Mouse (Mus musculus) large intestine, adult 2 months (tissue): ENCODE results near the gene 0610037L13Rik. TPM values are rescaled to one million over a fixed set of nuclear protein-coding genes. Genes with fewer than 3 reads are reported as not detected.

Experiments used
- DNase-seq: peaks from one replicate; pipeline ENCODE4 v3.0.0-alpha.2; 2012; ENCODE audit warnings: low read depth, low spot score
- WGBS: fragments of 180-500 bp; shearing (Covaris S2); methylation state at CpG from one replicate; pipeline ENCODE4 v1.1.7; 2018; 5-methylcytosine and 5-hydroxymethylcytosine counted together
- polyA plus RNA-seq: library from polyadenylated mRNA; depleted of rRNA; stranded (reverse); fragments of >200 nt; gene quantifications from 2 replicates; pipeline ENCODE4 v1.2.3, GENCODE M21; 2012; rRNA removed

The 0610037L13Rik gene
- 24.4 and 27.5 TPM in 2 replicates for polyA plus RNA-seq

DNA sequence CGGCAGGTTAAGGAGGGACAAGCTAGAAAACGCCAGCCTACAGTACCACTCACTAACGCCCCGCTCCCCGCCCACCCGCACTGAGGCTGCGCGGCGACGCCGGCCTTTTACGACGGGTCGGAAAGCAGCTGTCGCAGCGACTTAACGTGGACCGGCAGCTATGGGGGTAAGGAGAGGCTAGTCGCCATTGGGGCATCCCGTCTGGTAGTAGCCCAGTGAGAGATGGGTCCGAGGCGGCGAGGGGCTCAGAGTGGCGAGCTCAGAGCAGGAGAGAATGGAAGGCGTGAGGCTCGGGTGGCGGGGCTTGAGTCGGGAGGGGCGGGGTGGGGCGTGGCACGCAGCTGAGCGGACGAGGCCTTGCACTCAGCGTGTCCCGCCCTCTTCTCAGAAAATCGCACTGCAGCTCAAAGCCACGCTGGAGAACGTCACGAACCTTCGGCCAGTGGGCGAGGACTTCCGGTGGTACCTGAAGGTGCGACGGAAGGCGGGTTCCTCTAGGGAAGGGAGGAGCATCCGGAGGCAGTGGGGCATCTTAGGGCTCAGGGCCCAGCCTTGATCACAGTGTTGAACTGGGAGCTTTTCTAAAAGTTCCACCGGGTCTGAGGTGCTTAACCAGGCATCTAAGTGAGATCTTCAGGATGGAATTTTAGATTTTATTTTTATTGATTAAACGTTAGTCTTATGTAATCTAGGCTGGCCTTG, at the start of gene 0610037L13Rik:
Gene 0610037L13Rik (plus strand): TSS at position 83 of the 702 bp plus-strand sequence.
- under 1% methylated on average over 48 of the region's 48 CpGs for WGBS
- DNase-seq: peak; percentile 90

DNA sequence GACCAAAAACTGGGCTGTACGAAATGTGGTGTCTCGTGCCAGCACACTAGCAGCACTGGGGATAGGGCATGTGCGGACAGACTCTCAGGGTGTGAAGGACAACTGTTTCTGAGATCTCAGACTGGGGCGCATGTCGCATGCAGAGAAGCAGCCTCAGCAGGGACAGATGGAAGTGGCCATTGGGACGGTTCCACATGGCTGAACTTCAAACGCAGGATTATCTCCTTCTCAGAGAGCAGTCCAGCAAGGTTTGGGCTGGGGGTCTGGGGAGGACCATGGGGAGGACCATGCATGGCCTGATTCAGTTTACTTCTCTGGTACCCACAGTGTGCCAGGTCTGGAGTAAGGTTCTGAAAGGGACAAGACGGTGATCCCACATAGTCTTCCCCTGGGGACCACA, 45.9 kb upstream of the 0610037L13Rik start:
- 93% methylated on average over 8 of the region's 8 CpGs for WGBS
- no peak for DNase-seq

DNA sequence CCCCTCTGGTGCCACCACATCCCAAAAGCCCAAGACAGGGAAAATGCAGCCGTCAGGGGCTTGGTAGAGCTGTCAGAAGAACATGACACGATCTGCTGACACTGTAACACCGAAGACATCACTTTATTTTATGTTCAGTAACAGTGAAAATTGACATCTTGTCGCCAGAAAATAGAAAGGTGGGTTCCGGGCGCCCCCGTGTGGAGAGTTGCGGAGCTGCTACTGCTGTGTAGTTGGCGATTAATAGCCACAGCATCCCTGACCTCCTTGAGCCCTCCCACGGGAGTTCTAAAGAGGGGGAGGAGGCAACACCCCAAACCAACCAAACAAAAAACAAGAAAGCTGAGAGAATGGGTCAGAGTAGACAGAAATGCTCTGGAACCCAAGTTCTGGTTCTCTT, 44.6 kb upstream of the 0610037L13Rik start:
- DNase-seq: peak; percentile 7
- WGBS: 3% methylated on average over 10 of the region's 10 CpGs

DNA sequence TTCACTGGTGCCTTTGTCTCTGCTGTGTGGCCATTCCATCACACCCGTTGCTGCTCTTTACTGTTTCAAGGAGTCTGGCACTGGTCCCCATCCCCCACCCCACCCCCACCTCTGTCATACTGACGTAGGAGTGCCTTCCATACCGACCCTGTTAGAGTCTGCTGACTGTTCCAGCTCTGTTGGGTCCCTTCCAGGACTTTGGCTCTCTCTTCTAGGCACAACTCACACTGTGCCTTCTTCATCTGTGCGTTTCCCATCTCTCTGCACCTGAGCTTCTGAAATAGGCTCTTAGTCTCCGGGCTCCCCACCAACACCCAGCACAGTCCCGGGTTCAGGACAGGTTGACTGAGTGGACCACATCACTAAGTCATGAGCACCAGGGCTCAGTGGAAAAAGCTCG, 42.8 kb upstream of the 0610037L13Rik start:
- DNase-seq: no peak
- 74% methylated on average over 7 of the region's 7 CpGs for WGBS

DNA sequence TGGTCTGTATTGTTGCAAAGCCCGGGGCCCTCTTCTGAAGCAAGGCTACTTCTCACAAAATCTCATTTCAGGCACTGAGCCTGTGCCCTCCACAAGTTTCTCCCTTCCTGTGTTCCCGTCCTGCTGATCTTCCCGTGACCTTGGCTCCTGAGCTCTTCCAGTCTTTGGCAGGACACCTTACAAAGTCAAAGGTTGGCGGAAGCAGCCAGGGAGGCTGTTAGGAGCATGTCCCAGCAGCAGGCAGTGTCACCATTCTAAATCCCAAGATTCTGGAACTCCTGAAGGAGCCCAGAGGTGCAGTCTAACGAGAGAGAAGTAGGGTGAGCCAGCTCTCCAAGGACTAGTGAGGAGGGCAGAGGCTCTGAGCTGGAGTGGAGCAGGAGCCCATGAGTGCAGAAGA, 41.1 kb upstream of the 0610037L13Rik start:
- WGBS: 82% methylated on average over 5 of the region's 5 CpGs

DNA sequence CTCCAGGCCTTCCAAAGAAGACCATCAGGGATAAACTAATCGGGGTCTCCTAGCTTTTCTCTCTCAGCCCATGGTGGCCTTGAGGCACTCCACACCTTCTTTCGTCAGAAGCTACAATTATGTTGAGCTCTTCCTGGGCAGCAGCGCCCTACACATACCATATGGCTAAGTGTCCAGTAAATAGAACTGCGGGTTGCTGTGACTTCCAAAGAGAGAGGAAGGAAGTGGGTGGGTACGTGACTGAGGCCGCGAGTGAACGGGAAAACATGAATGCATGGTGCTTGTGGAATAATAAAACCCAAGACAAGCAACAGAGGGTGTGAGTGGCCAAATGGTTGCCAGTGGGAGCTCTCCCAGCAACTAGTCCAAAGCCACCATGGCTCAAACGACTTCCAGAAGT, 40.0 kb upstream of the 0610037L13Rik start:
- 71% methylated on average over 9 of the region's 9 CpGs for WGBS
- no peak for DNase-seq

More for the DNA sequence above, 41.1 kb upstream of the 0610037L13Rik start:
- no peak for DNase-seq

DNA sequence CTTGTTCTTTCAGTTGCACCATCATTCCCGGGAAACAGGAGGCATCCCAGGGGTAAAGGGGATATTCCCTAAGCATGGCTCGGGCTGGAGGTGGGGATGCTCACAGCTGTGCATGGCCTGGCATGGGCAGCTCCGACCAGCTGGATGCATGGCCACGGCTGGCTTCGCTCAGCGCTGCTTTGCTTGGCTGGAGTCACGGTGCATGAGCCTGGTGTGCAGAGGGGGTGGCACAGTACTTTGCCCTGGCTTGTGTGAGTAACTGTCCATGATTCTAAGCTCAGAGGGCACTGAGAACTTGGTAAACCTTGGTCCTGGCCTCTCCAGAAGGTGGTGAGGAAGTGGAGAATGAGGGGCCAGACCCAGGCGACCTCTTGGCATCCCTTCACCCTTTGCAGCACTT, 39.5 kb upstream of the 0610037L13Rik start:
- no peak for DNase-seq
- WGBS: 89% methylated on average over 8 of the region's 8 CpGs

DNA sequence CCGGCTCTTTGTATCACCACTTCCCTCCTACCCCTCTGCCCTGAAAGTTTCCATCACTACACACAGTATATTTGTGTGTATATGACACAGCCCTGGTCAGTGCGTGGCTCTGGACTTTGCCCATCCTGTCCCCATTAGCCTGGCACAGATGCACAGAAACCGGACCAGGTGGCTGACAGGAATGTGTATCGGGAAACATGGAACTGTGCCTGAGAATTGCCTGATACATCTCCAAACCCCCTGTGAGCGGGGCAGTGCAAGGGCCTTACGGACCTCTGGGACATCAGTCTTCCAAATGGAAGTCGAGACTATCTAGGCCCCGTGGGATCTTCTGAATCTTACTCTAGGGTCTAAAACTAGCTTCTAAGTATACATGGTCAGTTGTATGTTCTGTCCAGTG, 36.3 kb upstream of the 0610037L13Rik start:
- DNase-seq: no peak
- WGBS: 66% methylated on average over 8 of the region's 8 CpGs

DNA sequence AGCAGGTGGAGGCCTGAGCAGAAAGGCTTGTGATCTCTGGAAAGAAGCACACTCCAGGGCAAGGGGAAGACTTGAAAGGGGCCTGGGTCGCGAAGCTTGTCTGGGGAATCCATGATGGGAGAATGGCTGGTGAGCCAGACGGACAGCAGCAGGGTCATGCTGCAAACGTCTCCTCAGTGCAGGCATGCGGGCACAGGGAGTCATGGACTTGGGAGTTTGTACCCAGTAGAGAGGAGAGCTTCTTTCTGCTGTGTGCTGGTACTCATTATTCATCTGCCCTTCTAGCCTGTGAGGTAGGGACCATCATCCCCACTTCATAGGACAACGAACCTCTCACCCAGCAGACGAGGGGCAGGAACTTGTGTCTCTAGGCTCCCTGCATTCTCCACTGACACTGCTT, 35.8 kb upstream of the 0610037L13Rik start:
- WGBS: 93% methylated on average over 7 of the region's 7 CpGs
- DNase-seq: no peak

DNA sequence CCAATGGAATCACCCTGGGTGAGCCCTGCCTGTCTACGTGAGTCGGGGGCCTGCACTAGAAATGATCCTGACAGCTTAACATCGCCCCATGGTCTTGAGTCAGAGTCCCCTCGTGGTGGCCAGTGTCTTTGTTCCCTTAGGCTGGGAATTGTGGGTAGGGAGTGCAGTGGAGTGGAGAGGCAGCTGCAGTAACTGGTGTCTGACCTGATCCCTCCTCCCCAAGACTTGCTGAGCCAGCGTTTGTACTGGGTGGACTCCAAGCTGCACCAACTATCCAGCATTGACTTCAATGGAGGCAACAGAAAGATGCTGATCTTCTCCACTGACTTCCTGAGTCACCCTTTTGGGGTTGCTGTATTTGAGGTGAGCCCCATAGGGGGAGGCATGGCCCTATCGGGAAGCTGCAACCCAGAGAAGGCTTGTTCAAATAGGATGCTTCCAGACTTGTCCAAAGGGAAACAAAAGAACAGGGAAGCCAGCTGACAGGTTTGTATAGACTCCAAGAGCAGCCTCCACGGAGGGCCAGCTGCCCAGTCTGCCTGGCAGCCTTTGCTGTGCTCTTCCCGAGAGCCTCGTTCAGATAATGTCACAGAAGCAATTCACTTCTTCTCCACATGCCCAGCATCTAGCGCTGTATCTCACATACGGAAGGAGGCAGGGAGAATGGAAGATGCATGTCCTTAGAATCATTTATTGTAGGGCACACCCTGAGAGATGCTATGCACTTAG, 32.5 kb upstream of the 0610037L13Rik start:
- WGBS: 76% methylated on average over 11 of the region's 11 CpGs
- DNase-seq: no peak

DNA sequence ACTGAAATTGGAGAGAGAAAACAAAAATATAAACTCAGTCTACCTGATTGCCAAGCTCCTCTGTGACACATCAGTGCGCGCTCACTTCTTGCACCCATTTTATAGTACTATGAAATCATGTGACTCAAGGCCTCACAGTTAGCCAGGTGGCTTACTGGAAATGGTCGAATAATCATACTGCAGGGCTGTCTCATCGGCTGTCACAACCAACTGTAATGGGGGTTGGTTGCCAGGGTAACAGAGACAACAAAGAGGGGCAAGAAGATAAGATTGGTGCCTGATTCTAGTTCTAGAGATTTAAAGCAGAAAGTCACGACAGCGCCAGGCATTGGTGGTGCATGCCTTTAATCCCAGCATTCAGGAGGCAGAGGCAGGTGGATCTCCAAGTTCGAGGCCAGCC, 30.6 kb upstream of the 0610037L13Rik start:
- DNase-seq: no peak
- WGBS: 83% methylated on average over 7 of the region's 7 CpGs

DNA sequence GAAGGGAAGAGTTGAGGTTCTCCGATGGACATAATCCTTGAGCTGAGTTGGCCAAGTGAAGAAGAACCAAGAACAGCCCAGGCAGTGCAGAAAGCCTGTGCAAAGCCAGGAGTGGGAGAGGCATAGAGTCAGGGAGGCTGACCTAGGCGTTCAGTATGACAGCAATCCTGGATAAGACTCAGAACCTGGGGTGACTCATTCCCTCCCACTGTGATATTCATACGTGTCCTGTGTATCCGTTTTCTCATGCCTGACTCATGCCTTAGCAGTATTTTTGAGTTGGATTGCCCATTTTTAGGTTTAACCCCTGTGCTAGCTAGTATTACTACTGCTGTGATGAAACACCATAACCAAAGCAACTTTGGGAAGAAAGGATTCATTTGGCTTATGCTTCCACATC, 24.7 kb upstream of the 0610037L13Rik start:
- no peak for DNase-seq
- WGBS: 86% methylated on average over 4 of the region's 4 CpGs

DNA sequence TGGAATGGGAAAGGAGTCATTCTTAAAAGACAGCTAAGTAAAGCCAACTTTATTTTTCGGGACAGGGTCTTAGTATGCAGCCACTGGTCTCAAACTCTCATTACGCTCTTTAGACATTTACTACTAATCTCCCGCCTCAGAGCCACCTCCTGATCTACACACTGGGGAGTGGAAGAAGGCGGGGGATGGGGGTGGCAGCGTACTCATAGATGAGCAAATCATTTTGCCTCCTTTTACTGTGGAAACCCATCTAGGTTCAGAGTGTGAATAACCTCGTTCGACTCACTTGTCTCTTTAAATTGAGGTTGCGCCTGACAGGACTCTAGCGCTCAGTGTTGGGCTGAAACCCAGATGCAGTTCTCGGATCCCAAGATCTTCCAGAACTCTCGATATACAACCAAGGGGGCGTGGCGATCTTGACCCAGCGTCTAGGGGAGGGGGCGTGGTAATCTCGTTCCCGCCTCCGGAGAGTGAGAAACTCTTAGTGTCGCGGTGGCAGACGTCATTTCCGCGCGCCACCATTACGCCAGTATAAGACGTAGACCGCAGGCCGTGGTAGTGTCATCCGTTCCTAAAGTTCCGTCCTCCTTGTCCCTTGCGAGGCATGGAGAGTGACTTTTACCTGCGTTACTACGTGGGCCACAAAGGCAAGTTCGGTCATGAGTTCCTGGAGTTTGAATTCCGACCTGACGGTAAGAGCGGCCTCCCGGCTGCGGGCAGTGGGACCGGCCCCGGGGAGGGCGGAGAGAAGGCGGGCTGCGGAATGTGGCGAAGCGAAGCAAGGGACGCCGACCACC, 10.2 kb upstream of the 0610037L13Rik start, which contains the start of gene Magoh:
Gene Magoh (plus strand): TSS at position 502 of the 797 bp plus-strand sequence.
- 1% methylated on average over 48 of the region's 48 CpGs for WGBS
- peak; percentile 98 for DNase-seq

DNA sequence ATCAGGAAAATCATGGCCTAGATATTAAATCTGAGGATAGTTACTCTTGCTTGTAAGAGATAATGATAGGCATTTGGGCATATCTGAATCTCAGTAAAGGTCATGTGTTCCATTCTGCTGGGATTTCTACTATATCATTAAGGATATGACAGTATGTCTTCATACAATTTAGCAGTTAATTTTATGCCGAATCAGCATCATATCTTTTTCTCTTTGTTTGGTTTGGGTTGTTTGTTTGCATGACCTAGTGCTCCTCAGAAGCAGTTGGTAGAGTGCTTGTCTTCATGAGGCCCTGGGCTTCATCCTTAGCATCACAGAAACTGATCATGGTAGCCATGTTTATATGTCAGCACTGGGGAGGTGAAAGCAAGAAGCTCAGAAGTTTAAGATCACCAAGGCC, 8.0 kb upstream of the 0610037L13Rik start:
- 87% methylated on average over 1 of the region's 1 CpGs for WGBS

DNA sequence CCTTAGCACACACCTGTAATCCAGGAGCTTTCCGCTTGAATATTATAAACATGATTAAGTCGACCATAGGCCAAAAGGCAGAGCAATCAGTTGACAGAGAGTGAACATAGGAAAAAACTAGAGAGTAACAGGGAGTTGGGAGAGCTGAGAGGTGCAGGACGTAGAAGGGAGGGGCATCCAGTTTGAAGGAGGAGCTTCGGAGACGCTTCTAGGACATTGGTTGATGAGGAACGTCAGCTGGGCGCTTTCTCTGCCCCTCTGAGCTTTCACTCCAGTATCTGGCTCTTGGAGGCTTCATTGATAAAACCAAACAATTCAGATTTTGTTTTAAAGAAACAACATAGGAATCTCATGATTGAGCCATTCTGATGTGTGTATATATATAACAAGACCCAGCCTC, 3.2 kb upstream of the 0610037L13Rik start:
- 83% methylated on average over 7 of the region's 7 CpGs for WGBS
- DNase-seq: no peak

More for the DNA sequence above, 8.0 kb upstream of the 0610037L13Rik start:
- DNase-seq: no peak

DNA sequence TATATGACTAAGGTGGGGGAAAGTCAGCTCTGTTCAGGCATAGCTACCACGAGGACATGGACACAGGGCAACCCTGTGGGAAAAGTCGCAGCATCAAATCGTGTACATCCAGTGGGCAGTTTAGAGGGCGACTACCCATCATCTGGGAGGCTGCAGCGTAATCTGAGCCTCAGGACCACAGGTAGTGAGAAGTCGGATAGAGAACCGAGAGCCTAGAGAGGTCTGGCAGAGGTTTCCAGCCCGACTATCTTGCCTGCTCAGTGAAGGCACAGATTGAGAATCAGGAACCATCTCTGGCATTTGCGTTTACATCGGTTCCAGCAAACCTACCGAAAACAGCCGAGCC, 255 bp upstream of the 0610037L13Rik start:
- DNase-seq: no peak
- WGBS: 1% methylated on average over 12 of the region's 12 CpGs

DNA sequence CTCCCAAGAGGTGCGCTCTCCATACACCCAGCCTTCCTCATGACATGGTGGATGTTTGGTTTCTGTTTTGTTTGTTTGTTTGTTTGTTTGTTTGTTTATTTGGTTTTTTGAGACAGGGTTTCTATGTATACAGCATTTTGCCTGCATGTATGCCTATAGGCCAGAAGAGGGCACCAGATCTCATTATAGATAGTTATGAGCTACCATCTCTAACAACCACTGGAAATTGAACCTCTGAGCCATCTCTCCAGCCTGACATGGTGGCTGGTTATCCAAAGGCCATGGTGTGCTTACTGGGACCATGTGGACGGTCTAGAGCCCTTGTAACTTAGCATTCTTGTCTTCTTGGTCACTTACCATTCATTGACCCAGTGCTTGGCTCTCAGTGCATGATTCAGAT, 3.0 kb downstream of the 0610037L13Rik start:
- WGBS: 80% methylated on average over 2 of the region's 2 CpGs
- DNase-seq: no peak

DNA sequence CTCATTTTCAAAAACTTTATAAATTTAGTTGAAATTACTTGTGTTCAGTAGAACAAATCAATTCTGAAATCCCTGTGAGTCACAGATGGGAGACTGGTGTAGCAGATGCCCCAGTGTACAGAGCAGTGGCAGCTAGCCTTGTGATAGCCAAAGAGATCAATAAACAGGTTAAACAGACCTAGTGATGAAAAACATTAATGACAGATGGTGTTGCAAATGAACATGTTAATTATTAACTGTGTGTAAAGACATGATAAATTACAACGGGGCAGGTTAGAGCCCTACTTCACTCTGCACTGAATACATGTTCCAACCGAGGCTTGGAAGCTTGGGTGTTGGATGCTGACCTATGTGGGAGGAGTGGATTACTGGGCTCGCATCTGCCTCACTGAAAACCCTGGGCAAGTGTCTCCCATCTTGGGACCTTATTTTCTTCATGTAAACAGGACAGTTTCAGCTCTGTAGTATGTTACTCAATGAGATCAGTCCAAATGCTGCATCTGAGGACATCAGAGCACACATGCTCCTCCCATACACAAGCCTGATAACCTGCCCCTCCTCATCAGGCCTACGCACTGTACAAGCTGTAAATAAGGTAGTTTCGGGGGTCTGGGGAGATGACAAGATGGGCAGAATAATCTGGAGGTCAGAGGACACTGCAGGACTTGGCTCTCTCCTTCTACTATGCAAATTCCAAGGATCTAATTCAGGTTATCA, 9.8 kb downstream of the 0610037L13Rik start:
- no peak for DNase-seq
- 54% methylated on average over 5 of the region's 5 CpGs for WGBS

DNA sequence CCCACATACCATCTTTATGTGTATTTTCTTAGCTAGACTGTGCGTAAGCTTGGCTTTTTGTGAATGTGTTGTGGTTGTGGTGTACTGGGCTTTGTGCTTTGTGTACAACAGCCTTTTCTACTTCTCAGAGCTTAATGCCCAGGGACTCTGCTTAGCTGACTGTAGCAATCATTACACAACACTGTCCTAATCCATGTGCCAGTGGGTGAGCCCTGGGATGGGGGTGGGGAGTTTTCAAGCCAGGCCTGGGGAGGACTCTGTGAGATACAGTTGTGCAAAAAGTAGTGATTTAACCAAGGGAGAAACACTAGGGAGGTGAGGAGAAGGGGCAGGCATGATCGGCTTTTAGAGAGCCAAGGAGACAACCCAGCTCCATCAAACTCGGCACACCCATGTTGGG, 10.6 kb downstream of the 0610037L13Rik start:
- 85% methylated on average over 3 of the region's 3 CpGs for WGBS
- no peak for DNase-seq

DNA sequence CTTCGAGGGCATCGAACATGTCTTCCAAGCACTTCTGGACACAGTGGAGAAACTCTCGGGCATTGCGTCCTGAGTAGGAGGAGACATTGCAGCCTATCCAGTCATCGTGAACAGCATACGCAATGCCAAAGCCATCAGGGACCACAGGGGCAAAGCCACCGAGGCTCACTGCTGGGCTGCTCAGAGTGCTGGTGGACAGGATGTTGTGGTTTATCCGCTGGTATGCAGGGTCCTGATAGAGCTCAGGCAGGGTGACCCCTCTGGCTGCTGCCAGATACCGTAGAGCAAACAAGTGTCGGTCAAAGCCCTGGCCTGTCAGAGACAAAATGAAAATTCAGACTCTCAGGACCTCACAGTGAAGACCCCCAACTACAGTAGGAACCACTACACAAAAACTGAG, 14.6 kb downstream of the 0610037L13Rik start:
- WGBS: 95% methylated on average over 10 of the region's 10 CpGs
- DNase-seq: no peak
